ENCODE assay signal across 20 mouse cellular contexts in the genomic region with DNA sequence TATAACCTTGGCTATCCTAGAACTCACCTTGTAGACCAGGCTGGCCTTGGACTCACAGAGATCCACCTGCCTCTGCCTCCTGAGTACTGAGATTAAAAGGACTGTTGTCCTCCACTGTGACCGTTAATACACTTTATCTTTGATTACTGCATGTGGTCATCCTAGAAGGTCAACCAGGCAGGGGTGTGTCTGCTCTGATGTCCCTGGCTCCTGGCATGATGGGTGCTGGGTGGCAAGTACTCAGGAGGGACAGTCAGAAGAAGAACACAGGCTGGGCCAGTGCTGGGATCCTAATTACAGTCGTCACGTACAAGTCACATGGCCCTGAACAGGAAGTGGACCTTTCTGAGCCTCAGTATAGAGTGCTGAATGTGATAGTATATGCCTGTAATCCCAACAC. TPM values are rescaled to one million over a fixed set of nuclear protein-coding genes. Genes with fewer than 3 reads are reported as not detected.
DNase-seq lines count a peak whose midpoint lies in the region; ATAC-seq lines count a peak whose summit lies in the region.
"Had no signal": no experiment of that assay in that cellular context is flagged by ENCODE, and none has a peak within 500 bp of the region (broad histone marks: within the 10 kb centered on the region; RNA-seq: fewer than 3 reads in every experiment).

No protein-coding gene starts in this region.

- H3K4me3 ChIP-seq in intestine, embryonic 16.5 days (ENCODE audit: low read length) = no peak overlapping the region
- no peak overlapping the region for H3K4me3 ChIP-seq in intestine, embryonic 15.5 days (replicated peaks)
- H3K4me3 ChIP-seq in neural tube, embryonic 13.5 days = no peak overlapping the region
- H3K4me3 ChIP-seq in forebrain, embryonic 15.5 days = no peak overlapping the region
- H3K4me3 ChIP-seq: embryonic facial prominence, embryonic 12.5 days; limb, embryonic 12.5 days; neural tube, embryonic 12.5 days had no signal

- no peak overlapping the region for H3K27ac ChIP-seq in intestine, embryonic 16.5 days (ENCODE audit: low read length)
- no peak overlapping the region for H3K27ac ChIP-seq in intestine, embryonic 15.5 days
- H3K27ac ChIP-seq in neural tube, embryonic 13.5 days (replicated peaks) = no peak overlapping the region
- H3K27ac ChIP-seq in forebrain, embryonic 15.5 days (replicated peaks) = peak overlapping the region; percentile 61; the same call in 1 of the 2 replicates
- H3K27ac ChIP-seq: embryonic facial prominence, embryonic 12.5 days; limb, embryonic 12.5 days; neural tube, embryonic 12.5 days had no signal

- no peaks in the 10 kb centered on the region for H3K9me3 ChIP-seq in intestine, embryonic 16.5 days (ENCODE audit: control insufficient read depth, low read length)
- no peaks in the 10 kb centered on the region for H3K9me3 ChIP-seq in intestine, embryonic 15.5 days
- no peaks in the 10 kb centered on the region for H3K9me3 ChIP-seq in neural tube, embryonic 13.5 days
- no peaks in the 10 kb centered on the region for H3K9me3 ChIP-seq in forebrain, embryonic 15.5 days
- H3K9me3 ChIP-seq: limb, embryonic 12.5 days; neural tube, embryonic 12.5 days had no signal

- no peak overlapping the region for H3K9ac ChIP-seq in intestine, embryonic 16.5 days (ENCODE audit: low read depth, low read length)
- H3K9ac ChIP-seq in intestine, embryonic 15.5 days = no peak overlapping the region
- H3K9ac ChIP-seq in neural tube, embryonic 13.5 days = no peak overlapping the region
- H3K9ac ChIP-seq in forebrain, embryonic 15.5 days (replicated peaks) = no peak overlapping the region
- H3K9ac ChIP-seq: embryonic facial prominence, embryonic 12.5 days; limb, embryonic 12.5 days; neural tube, embryonic 12.5 days had no signal

- intact Hi-C loops in gastrocnemius, postnatal 14 days (cut with DNase I; ENCODE audit: low total_unique reads) = no loop called here

- WGBS in intestine, embryonic 16.5 days = 75% methylated on average over 3 of the region's 3 CpGs
- 74% methylated on average over 3 of the region's 3 CpGs for WGBS in intestine, embryonic 15.5 days
- 89% methylated on average over 3 of the region's 3 CpGs for WGBS in neural tube, embryonic 13.5 days
- 93% methylated on average over 3 of the region's 3 CpGs for WGBS in forebrain, embryonic 15.5 days

- no peak overlapping the region for H3K4me2 ChIP-seq in intestine, embryonic 16.5 days (ENCODE audit: low read depth, low read length)
- no peak overlapping the region for H3K4me2 ChIP-seq in intestine, embryonic 15.5 days (replicated peaks)
- no peak overlapping the region for H3K4me2 ChIP-seq in neural tube, embryonic 13.5 days
- no peak overlapping the region for H3K4me2 ChIP-seq in forebrain, embryonic 15.5 days (replicated peaks)
- H3K4me2 ChIP-seq: embryonic facial prominence, embryonic 12.5 days; heart, embryonic 11.5 days; limb, embryonic 12.5 days; neural tube, embryonic 12.5 days had no signal

- H3K27me3 ChIP-seq in intestine, embryonic 16.5 days (replicated peaks; ENCODE audit: control insufficient read depth, insufficient read depth, low read length) = no peaks in the 10 kb centered on the region
- H3K27me3 ChIP-seq in intestine, embryonic 15.5 days (replicated peaks) = no peaks in the 10 kb centered on the region
- no peaks in the 10 kb centered on the region for H3K27me3 ChIP-seq in neural tube, embryonic 13.5 days
- H3K27me3 ChIP-seq in forebrain, embryonic 15.5 days = no peaks in the 10 kb centered on the region
- H3K27me3 ChIP-seq: embryonic facial prominence, embryonic 12.5 days; limb, embryonic 12.5 days; neural tube, embryonic 12.5 days had no signal

- H3K36me3 ChIP-seq in intestine, embryonic 16.5 days (ENCODE audit: control insufficient read depth, insufficient read depth, low read length) = no peaks in the 10 kb centered on the region
- no peaks in the 10 kb centered on the region for H3K36me3 ChIP-seq in intestine, embryonic 15.5 days
- H3K36me3 ChIP-seq in neural tube, embryonic 13.5 days = no peaks in the 10 kb centered on the region
- H3K36me3 ChIP-seq in forebrain, embryonic 15.5 days = no peaks in the 10 kb centered on the region
- H3K36me3 ChIP-seq: embryonic facial prominence, embryonic 12.5 days; limb, embryonic 12.5 days; neural tube, embryonic 12.5 days had no signal

- no peak for DNase-seq in neural tube, embryonic 10.5 days (ENCODE audit: extremely low spot score, low spot score)
- DNase-seq in gastrocnemius, postnatal 14 days = no peak
- DNase-seq: adrenal gland, adult 8-10 months; cerebellum, adult 18-20 months; heart, postnatal 14 days; lung, adult 18-20 months; lung, postnatal 36 days; right cerebral cortex, postnatal 25 days; thymus, postnatal 14 days had no signal

- peak; percentile 16; the same call in 1 of the 2 replicates for ATAC-seq in intestine, embryonic 16.5 days
- ATAC-seq in intestine, embryonic 15.5 days = no peak
- 0 out of 2 replicates have a peak, but pooled peaks have one; percentile 27 for ATAC-seq in neural tube, embryonic 13.5 days (ENCODE audit: low read depth)
- ATAC-seq in forebrain, embryonic 15.5 days (replicated peaks) = peak; percentile 30; the same call in 1 of the 2 replicates
- ATAC-seq in cerebellum, adult (ENCODE audit: insufficient number of reproducible peaks, low FRiP score, low TSS enrichment) = no peak
- ATAC-seq: CD4-positive, CD25-positive, alpha-beta regulatory T cell, adult 4 months; inflammation-experienced regulatory T-cells, adult 6 months had no signal

- H3K4me1 ChIP-seq in intestine, embryonic 16.5 days (ENCODE audit: control insufficient read depth, insufficient read depth, low read length) = peaks cover 12% of the 10 kb centered on the region
- H3K4me1 ChIP-seq in intestine, embryonic 15.5 days (replicated peaks) = peaks cover 4% of the 10 kb centered on the region; the same call in 1 of the 2 replicates
- H3K4me1 ChIP-seq in neural tube, embryonic 13.5 days (replicated peaks) = peaks cover 13% of the 10 kb centered on the region
- peaks cover 26% of the 10 kb centered on the region for H3K4me1 ChIP-seq in forebrain, embryonic 15.5 days

RNA-seq across cellular contexts. Expression of gene Wwc1, which starts 38.7 kb away (rescaled TPM):
- 8.5 and 9.0 TPM in 2 replicates for polyA plus RNA-seq in intestine, embryonic 16.5 days (2015; fragmentation: Nextera tagmentation; extraction: Ambion mirVana)
- 14.0 and 14.1 TPM in 2 replicates for polyA plus RNA-seq in intestine, embryonic 15.5 days (2015; fragmentation: Nextera tagmentation; extraction: Ambion mirVana)
- polyA plus RNA-seq in neural tube, embryonic 13.5 days (2015; fragmentation: Nextera tagmentation; extraction: Ambion mirVana) = 6.3 TPM in 2 replicates
- 15.6 and 22.2 TPM in 2 replicates for polyA plus RNA-seq in forebrain, embryonic 15.5 days (2015; fragmentation: Nextera tagmentation; extraction: Ambion mirVana)
- under 1 TPM; 0.23 to 0.55 TPM for total RNA-seq in gastrocnemius, postnatal 14 days (2021)

Comparison
In these comparisons a context has a peak if more than half of its experiments do, and no peak if none do; other contexts are left out.
1. ATAC-seq: peak in intestine, embryonic 16.5 days (single experiment), neural tube, embryonic 13.5 days (single experiment) and forebrain, embryonic 15.5 days (single experiment); none in intestine, embryonic 15.5 days (single experiment) and cerebellum, adult (single experiment).